Mouse (Mus musculus): ENCODE measurements around the gene Med18. TPM values are rescaled to one million over a fixed set of nuclear protein-coding genes. Genes with fewer than 3 reads are reported as not detected.
A peak's percentile ranks its signal among the peaks of the same experiment; 100 is the strongest.
"Not testable (repeated sequence)": the region's sequence is repeated elsewhere in the genome, so short reads cannot be mapped to it uniquely, and the experiment has no call there.

Med18 gene
- polyA plus RNA-seq, 1 experiment from 2014 or later = 20.0 TPM

DNA sequence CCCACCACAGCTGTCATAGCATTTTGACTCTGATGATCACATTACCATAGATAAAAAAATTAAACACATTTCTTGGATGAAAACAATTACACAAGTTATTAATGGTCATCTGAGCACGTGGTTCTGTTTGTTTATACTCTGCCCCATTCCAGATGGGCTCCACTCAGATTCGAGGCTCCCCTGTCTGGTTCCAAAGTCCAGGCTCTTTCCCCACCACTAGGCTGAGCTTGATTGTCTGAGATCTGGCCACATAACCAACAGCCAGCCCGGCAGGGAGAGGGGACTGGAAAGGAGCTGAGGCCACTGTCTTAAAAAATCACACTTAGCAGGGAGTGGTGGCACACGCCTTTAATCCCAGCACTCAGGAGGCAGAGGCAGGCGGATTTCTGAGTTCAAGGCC is 21.1 kb upstream of the Med18 start:
- 40% methylated on average over 5 of the region's 5 CpGs for WGBS
- H3K27me3 ChIP-seq (ENCODE audit: control insufficient read depth, insufficient read depth, low read length) = no peaks in the 10 kb centered on the region
- H3K9me3 ChIP-seq (replicated peaks; ENCODE audit: control insufficient read depth, low read length) = no peaks in the 10 kb centered on the region
- H3K4me1 ChIP-seq (ENCODE audit: control insufficient read depth, insufficient read depth, low read length) = no peaks in the 10 kb centered on the region
- H3K36me3 ChIP-seq (ENCODE audit: control insufficient read depth, insufficient read depth, low read length) = no peaks in the 10 kb centered on the region
- no peak overlapping the region for H3K4me3 ChIP-seq (replicated peaks; ENCODE audit: low read length)
- H3K27ac ChIP-seq (ENCODE audit: low read length) = no peak overlapping the region
- no peak overlapping the region for H3K9ac ChIP-seq (ENCODE audit: low read length)
- ATAC-seq (ENCODE audit: insufficient read depth, low FRiP score) = no peak
- H3K4me2 ChIP-seq (ENCODE audit: low read depth, low read length) = no peak overlapping the region

DNA sequence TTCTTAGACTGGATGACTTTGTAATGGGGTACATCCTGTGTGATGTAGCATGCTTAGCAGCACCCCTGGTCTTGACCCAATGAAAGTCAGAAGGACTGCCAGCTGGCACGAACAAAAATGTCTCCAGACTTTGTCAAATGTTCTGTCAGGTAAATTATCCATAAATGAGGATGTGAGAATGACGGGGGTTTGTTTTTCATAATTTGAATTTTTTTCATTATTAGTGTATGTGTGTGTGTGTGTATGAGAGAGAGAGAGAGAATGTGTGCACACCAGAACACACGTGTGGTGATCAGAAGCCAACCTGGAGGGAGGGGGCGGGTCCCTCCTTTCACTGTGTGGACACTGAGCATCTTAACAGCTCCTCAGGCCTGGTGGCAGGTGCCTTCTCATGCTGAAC is 20.5 kb upstream of the Med18 start:
- H3K4me3 ChIP-seq (replicated peaks; ENCODE audit: low read length) = no peak overlapping the region
- no peaks in the 10 kb centered on the region for H3K27me3 ChIP-seq (ENCODE audit: control insufficient read depth, insufficient read depth, low read length)
- no peak for ATAC-seq (ENCODE audit: insufficient read depth, low FRiP score)
- H3K4me2 ChIP-seq (ENCODE audit: low read depth, low read length) = no peak overlapping the region
- 73% methylated on average over 4 of the region's 4 CpGs for WGBS
- H3K27ac ChIP-seq (ENCODE audit: low read length) = no peak overlapping the region
- no peak overlapping the region for H3K9ac ChIP-seq (ENCODE audit: low read length)
- no peaks in the 10 kb centered on the region for H3K4me1 ChIP-seq (ENCODE audit: control insufficient read depth, insufficient read depth, low read length)
- H3K36me3 ChIP-seq (ENCODE audit: control insufficient read depth, insufficient read depth, low read length) = no peaks in the 10 kb centered on the region
- H3K9me3 ChIP-seq (replicated peaks; ENCODE audit: control insufficient read depth, low read length) = no peaks in the 10 kb centered on the region

DNA sequence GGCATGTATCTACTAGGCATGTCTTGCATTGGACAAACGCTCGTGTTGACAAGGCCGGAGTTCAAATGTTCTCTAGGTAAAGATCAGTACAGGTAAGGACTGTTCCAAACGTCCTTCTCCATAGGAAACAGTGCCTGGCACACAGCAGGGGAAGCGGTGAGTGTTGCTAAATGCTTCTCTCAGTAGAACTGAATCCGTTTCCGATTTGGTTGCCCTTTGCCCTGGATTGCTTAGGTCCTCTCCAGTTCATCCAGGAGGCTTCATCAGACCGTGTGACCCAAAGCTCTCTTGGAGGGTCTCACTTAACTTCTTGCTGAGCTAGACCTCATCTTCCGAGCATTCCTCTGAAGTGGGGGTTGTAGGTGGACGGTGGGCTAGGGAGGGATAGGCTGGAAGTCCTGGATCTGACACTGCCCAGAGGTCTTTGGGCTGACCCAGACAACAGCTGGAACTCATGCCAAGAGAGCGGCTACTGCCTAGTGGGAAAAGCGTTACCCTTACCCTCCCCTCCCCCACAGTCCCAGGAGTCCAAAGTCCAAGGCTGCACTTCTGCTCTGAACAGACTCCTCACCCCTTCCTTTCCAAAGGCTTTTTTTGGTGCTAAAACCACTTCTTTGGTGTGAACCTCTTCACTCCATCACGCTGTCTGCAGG is 19.4 kb upstream of the Med18 start:
- no peaks in the 10 kb centered on the region for H3K4me1 ChIP-seq (ENCODE audit: control insufficient read depth, insufficient read depth, low read length)
- no peaks in the 10 kb centered on the region for H3K9me3 ChIP-seq (replicated peaks; ENCODE audit: control insufficient read depth, low read length)
- no peaks in the 10 kb centered on the region for H3K36me3 ChIP-seq (ENCODE audit: control insufficient read depth, insufficient read depth, low read length)
- no peak for ATAC-seq (ENCODE audit: insufficient read depth, low FRiP score)
- H3K27ac ChIP-seq (ENCODE audit: low read length) = no peak overlapping the region
- H3K4me3 ChIP-seq (replicated peaks; ENCODE audit: low read length) = no peak overlapping the region
- H3K27me3 ChIP-seq (ENCODE audit: control insufficient read depth, insufficient read depth, low read length) = no peaks in the 10 kb centered on the region
- 0 out of 2 replicates have a peak overlapping the region, but pooled peaks have one; percentile 3 for H3K9ac ChIP-seq (ENCODE audit: low read length)
- no peak overlapping the region for H3K4me2 ChIP-seq (ENCODE audit: low read depth, low read length)
- 66% methylated on average over 13 of the region's 13 CpGs for WGBS

DNA sequence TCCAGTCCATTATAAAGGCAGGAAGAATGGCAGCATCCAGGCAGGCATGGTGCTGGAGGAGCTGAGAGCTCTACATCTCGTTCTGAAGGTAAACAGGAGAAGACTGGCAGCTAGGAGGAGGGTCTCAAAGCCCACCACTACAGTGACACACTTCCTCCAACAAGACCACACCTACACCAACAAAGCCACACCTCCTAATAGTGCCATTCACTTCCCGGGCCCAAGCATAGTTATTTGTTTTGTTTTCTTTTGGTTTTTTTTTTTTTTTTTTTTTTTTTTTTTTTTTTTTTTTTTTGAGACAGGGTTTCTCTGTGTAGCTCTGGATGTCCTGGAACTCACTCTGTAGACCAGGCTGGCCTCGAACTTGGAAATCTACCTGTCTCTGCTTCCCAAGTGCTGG is 18.4 kb upstream of the Med18 start:
- not testable (repeated sequence) for H3K9ac ChIP-seq (ENCODE audit: low read length); ATAC-seq (ENCODE audit: insufficient read depth, low FRiP score); H3K27ac ChIP-seq (ENCODE audit: low read length); H3K4me1 ChIP-seq (ENCODE audit: control insufficient read depth, insufficient read depth, low read length); H3K4me3 ChIP-seq (replicated peaks; ENCODE audit: low read length); H3K4me2 ChIP-seq (ENCODE audit: low read depth, low read length); H3K36me3 ChIP-seq (ENCODE audit: control insufficient read depth, insufficient read depth, low read length); H3K9me3 ChIP-seq (replicated peaks; ENCODE audit: control insufficient read depth, low read length); H3K27me3 ChIP-seq (ENCODE audit: control insufficient read depth, insufficient read depth, low read length)
- 65% methylated on average over 3 of the region's 3 CpGs for WGBS

DNA sequence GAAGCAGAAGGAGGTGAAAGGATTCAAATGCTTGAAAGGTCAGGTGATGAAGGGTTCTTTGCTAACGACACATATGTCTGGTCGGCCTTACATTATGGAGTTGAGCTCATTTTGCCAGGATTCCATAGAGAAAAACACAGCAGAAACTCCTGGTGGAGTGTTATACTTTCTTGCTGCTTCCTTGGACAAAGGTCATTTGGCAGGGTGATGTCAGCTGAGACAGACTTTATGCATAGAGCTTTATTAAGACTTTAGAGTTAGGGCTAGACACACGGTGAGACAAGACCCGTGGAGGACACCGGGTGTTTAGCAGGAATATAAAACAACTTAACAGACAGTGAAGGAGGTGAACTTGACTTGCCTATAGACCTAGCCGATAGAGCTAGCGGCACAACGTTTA is 14.1 kb upstream of the Med18 start:
- H3K27ac ChIP-seq (ENCODE audit: low read length) = no peak overlapping the region
- no peak overlapping the region for H3K9ac ChIP-seq (ENCODE audit: low read length)
- no peaks in the 10 kb centered on the region for H3K9me3 ChIP-seq (replicated peaks; ENCODE audit: control insufficient read depth, low read length)
- H3K27me3 ChIP-seq (ENCODE audit: control insufficient read depth, insufficient read depth, low read length) = no peaks in the 10 kb centered on the region
- no peak overlapping the region for H3K4me3 ChIP-seq (replicated peaks; ENCODE audit: low read length)
- WGBS = 89% methylated on average over 8 of the region's 8 CpGs
- no peak for ATAC-seq (ENCODE audit: insufficient read depth, low FRiP score)
- H3K4me2 ChIP-seq (ENCODE audit: low read depth, low read length) = no peak overlapping the region
- H3K36me3 ChIP-seq (ENCODE audit: control insufficient read depth, insufficient read depth, low read length) = no peaks in the 10 kb centered on the region
- no peaks in the 10 kb centered on the region for H3K4me1 ChIP-seq (ENCODE audit: control insufficient read depth, insufficient read depth, low read length)

DNA sequence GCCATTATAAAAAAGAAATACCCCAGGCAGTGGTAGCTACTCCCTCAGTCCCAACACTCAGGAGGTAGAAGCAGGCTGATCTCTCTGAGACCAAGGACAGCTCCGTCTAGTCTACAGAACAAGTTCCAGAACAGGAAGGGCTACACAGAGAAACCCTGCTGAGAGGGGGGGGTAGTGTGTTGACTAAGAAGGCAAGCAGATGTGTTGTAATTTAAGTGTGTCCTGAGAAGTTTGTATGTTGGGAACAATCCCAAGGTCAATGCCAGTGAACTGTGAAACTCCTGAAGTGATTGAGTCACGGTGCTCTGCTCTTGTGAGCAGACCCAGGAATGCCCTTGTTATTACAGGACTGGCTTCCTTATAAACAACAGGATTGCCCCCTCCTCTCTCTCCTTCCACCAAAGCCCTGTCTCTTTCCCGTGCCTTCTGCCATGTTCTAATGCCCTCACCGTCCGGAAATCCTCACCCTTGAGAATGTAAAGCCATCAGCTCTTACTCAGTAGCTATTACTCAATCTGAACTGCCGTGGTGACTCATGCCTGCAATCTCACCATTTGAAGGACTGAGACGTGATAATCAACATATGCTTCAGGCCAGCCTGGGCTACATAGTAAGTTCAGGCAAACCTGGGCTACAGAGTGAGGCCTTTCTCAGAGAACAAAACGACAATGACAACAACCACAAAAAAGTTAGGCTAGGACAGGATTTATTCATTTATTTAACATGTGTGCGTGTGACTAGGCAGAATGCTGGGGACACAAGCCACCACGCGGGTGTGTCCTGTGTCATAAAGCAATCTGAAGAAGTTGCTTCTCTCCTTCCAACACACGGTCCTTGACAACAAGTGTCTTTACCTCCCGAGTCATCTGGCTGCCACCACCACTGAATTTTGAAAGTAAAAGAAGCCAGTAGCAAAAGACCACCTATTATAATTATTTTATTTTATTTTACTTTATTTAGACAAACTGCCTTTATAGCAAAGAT is 12.5 kb upstream of the Med18 start:
- Histone ChIP-seq H3K27ac (ENCODE audit: low read length) (0 out of 2 replicates have a peak overlapping the region, but pooled peaks have one; percentile 28), H3K4me3 (replicated peaks; ENCODE audit: low read length) (no peak overlapping the region), H3K4me1 (ENCODE audit: control insufficient read depth, insufficient read depth, low read length) (no peaks in the 10 kb centered on the region), H3K27me3 (ENCODE audit: control insufficient read depth, insufficient read depth, low read length) (no peaks in the 10 kb centered on the region), H3K9me3 (replicated peaks; ENCODE audit: control insufficient read depth, low read length) (no peaks in the 10 kb centered on the region), H3K4me2 (ENCODE audit: low read depth, low read length) (no peak overlapping the region), H3K36me3 (ENCODE audit: control insufficient read depth, insufficient read depth, low read length) (no peaks in the 10 kb centered on the region), H3K9ac (ENCODE audit: low read length) (no peak overlapping the region)
- WGBS = 68% methylated on average over 13 of the region's 13 CpGs
- ATAC-seq (ENCODE audit: insufficient read depth, low FRiP score) = no peak

DNA sequence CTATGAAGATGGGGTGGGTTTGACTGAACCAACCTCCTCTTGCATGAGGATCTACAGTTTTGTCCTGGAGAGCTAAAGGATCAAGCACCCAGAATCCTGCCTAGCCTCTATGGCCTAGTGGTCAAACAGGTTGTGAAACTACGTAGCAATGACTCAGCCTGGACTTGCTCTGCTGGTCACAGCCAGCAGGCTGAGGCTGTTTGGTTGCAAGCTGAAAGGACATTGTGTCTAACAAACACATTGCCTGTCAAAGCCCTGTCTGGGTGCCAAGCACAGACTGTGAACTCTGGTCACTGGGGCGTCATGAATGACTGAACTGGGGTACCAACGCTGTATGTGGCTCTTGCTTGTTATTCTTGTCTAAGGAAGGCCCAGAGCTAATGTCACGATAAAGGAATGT is 10.9 kb upstream of the Med18 start:
- H3K4me1 ChIP-seq (ENCODE audit: control insufficient read depth, insufficient read depth, low read length) = no peaks in the 10 kb centered on the region
- H3K27me3 ChIP-seq (ENCODE audit: control insufficient read depth, insufficient read depth, low read length) = no peaks in the 10 kb centered on the region
- 0 out of 2 replicates have a peak overlapping the region, but pooled peaks have one; percentile 41 for H3K27ac ChIP-seq (ENCODE audit: low read length)
- H3K4me2 ChIP-seq (ENCODE audit: low read depth, low read length) = no peak overlapping the region
- peak; percentile 72; the same call in 1 of the 2 replicates for ATAC-seq (ENCODE audit: insufficient read depth, low FRiP score)
- no peaks in the 10 kb centered on the region for H3K36me3 ChIP-seq (ENCODE audit: control insufficient read depth, insufficient read depth, low read length)
- WGBS = 68% methylated on average over 4 of the region's 4 CpGs
- no peak overlapping the region for H3K4me3 ChIP-seq (replicated peaks; ENCODE audit: low read length)
- no peaks in the 10 kb centered on the region for H3K9me3 ChIP-seq (replicated peaks; ENCODE audit: control insufficient read depth, low read length)
- no peak overlapping the region for H3K9ac ChIP-seq (ENCODE audit: low read length)

DNA sequence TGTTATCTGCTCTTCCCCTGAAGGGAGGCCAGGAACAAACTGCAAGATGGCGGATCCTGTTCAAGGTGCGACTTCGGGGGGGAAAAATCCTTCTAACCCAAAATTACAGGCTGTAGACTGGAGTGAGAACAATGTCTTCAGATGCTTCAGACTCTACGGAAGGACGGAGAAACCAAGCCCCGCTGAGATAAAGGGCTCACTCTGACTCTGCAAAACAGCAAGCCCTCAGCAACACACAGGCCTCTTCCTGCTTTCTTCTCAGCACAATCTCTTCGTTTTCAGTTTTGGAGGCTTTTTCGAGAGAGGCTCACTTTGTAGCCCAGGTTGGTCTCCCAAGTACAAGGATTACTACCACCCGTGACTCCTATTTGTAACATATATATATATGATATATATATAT is 9.7 kb upstream of the Med18 start:
- Histone ChIP-seq H3K4me2 (ENCODE audit: low read depth, low read length) (no peak overlapping the region), H3K27me3 (ENCODE audit: control insufficient read depth, insufficient read depth, low read length) (no peaks in the 10 kb centered on the region), H3K9me3 (replicated peaks; ENCODE audit: control insufficient read depth, low read length) (no peaks in the 10 kb centered on the region), H3K27ac (ENCODE audit: low read length) (no peak overlapping the region), H3K4me3 (replicated peaks; ENCODE audit: low read length) (no peak overlapping the region), H3K9ac (ENCODE audit: low read length) (no peak overlapping the region), H3K4me1 (ENCODE audit: control insufficient read depth, insufficient read depth, low read length) (no peaks in the 10 kb centered on the region), H3K36me3 (ENCODE audit: control insufficient read depth, insufficient read depth, low read length) (no peaks in the 10 kb centered on the region)
- no peak for ATAC-seq (ENCODE audit: insufficient read depth, low FRiP score)
- WGBS = 86% methylated on average over 9 of the region's 9 CpGs

DNA sequence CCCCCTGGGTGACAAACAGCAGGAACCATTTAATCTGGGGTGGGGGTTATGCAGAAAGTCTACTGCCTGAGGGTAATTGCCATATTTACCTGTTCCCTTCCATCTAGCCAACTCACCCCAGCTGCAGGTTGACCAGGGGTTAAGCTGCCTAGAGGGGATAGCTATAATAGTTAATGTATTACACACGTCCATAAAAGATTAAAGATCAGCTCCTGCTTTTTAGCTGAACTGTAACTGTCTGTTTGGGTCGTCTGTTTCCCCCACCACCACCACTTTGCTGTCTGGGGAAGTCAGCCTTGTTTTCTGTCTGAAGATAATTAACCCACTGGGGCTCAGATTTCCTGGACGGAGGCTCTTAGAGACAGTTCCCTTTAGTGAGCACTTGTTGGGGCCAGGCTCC is 6.2 kb upstream of the Med18 start:
- Histone ChIP-seq H3K4me3 (replicated peaks; ENCODE audit: low read length) (no peak overlapping the region), H3K4me1 (ENCODE audit: control insufficient read depth, insufficient read depth, low read length) (no peaks in the 10 kb centered on the region), H3K9ac (ENCODE audit: low read length) (no peak overlapping the region), H3K4me2 (ENCODE audit: low read depth, low read length) (no peak overlapping the region), H3K9me3 (replicated peaks; ENCODE audit: control insufficient read depth, low read length) (no peaks in the 10 kb centered on the region), H3K27me3 (ENCODE audit: control insufficient read depth, insufficient read depth, low read length) (no peaks in the 10 kb centered on the region), H3K36me3 (ENCODE audit: control insufficient read depth, insufficient read depth, low read length) (no peaks in the 10 kb centered on the region), H3K27ac (ENCODE audit: low read length) (no peak overlapping the region)
- no peak for ATAC-seq (ENCODE audit: insufficient read depth, low FRiP score)
- 4% methylated on average over 3 of the region's 3 CpGs for WGBS

Data from stomach, embryonic 16.5 days (tissue).